13 mouse cellular contexts compared by ENCODE assay signal in genomic region chr8:12767176-12767575, GRCm38 (mm10).
"Had no signal": no experiment of that assay in that cellular context is flagged by ENCODE, and none has a peak within 500 bp of the region (broad histone marks: within the 10 kb centered on the region; RNA-seq: fewer than 3 reads in every experiment).

No protein-coding gene starts in this region.

- H3K4me3 ChIP-seq: left cerebral cortex, adult 2 months; liver, embryonic 13.5 days had no signal

- H3K27ac ChIP-seq: left cerebral cortex, adult 2 months; liver, embryonic 13.5 days; stomach, postnatal 0 days had no signal

- DNase-seq: kidney, adult 9 months; kidney, postnatal 36 days; layer of hippocampus, postnatal 36 days; liver, embryonic 13.5 days; lung, adult 2 months; lung, postnatal 14 days; lung, postnatal 4 days; midbrain, embryonic 14.5 days; thymus, adult 2 months; thymus, postnatal 14 days; thymus, postnatal 4 days had no signal

- H3K9ac ChIP-seq: liver, embryonic 13.5 days had no signal

- H3K4me2 ChIP-seq: liver, embryonic 13.5 days had no signal

- H3K9me3 ChIP-seq: liver, embryonic 13.5 days had no signal

- H3K36me3 ChIP-seq: liver, embryonic 13.5 days had no signal

- H3K27me3 ChIP-seq: liver, embryonic 13.5 days had no signal
